Mouse (Mus musculus) heart, postnatal 10 days (tissue): ENCODE measurements at regions not wholly inside any gene's neighbourhood (a gene's known extent, or its start where the extent isn't known, plus 50 kb on each side); places are given as distances from the start of the nearest gene placed in this dataset.

Source experiments
- DNase-seq, 2 experiments: peaks; one replicate each; pipeline ENCODE4 v3.0.0; 2021
- intact Hi-C: fragments of 180-260 bp; cut with DNase I; formaldehyde crosslinking; loops from one replicate; pipeline ENCODE4 v1.15.1; 2025

DNA sequence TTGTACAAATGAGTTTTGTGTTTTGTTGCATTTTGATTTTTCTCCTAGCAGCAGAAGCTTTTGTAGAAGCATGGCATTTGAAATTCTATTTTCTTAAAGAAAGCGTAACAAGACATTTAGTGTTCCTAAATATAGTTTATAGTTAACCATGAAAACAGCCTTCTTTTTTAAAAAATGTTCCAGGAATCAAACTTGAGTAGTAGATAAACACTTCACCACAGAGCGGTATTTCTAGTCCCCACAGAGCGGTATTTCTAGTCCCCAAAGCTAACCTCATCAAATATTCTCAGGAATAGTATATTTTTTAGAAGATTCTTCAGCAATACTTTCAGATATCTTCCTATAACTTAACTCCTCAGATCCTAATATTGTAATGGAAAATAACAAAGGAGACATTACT is 2146.6 kb downstream of the 9330182O14Rik start:
- intact Hi-C loops: no loop called here
- no peak for DNase-seq

DNA sequence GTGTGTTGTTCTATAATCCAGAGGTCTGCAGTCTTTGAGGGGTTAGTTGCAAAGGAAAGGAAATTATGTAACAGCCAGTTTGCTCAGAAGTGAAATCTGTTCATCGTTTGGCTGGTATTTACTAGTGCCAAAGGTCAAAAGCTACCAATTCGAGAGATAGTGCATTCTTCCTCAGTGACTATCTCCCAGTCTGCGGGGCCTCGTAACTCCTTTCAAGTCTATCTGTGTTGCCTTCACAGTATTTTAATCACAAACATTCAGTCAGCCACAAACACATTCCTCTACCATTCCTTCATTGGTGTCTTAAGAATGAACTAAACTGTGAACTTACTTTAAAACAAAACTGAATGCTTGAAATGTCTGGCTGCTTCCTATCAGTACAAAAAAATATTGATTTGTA is 2162.2 kb downstream of the 9330182O14Rik start:
- intact Hi-C loops: no loop called here
- peak in 1 of 2 experiments; percentile 5 for DNase-seq

DNA sequence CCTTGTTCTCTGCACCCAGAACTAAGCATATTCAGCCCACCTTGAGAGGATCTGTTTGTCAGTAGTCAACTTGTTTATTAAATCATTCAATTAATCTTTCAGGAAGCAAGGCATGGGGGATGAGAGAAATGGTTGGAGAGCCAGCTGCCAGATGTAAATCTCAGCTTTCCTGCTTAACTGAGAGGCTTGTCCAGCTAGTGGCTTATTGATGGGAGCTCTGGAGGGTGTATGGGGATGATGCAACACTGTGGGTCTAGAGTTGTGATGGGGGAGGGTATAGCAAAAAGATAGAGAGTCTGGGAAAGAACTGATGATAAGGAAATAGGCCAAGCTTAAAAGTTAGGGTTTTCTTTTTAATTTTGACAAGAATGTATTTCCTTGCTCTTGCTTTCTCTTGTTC is 2163.3 kb downstream of the 9330182O14Rik start:
- intact Hi-C loops: no loop called here
- DNase-seq: peak in 1 of 2 experiments; percentile 1

DNA sequence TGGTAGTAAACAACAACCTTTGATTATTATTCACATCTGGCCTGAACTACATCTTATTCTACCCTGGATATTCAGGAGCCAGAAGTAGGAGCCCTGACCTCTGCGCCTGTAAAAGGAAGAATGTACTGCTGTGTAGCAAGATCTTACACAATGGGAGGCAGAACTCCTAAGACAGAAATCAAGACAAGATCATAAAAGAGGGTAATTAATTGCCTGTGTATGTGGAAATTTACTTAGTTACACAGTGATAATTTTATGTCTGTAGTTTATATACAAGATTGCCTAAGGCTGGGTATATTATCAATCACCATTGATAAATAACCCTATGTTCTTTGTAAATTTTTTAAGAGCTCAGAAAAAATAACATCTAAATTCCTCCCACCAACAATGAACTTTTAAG is 2167.8 kb downstream of the 9330182O14Rik start:
- intact Hi-C loops: no loop called here
- no peak for DNase-seq

DNA sequence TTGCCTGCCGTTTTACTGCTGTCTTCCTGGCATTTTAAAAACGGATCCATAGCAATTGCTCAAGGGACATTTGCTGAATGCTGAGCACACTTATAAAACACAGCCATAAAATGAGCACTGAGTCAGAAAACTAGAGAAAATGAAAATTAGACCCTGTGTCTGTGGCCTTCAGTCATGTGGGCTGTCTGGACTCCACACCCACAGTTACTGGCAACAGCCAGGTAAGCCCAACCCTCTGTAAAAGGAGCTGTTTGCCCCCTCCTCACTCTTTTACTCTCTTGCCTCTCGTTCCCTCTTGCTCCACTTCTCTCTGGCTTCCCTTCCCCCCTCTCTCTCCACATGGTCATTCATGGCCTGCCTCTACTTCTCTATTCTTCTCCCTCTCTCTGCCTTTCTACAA is 2169.9 kb downstream of the 9330182O14Rik start:
- intact Hi-C loops: no loop called here
- no peak for DNase-seq

DNA sequence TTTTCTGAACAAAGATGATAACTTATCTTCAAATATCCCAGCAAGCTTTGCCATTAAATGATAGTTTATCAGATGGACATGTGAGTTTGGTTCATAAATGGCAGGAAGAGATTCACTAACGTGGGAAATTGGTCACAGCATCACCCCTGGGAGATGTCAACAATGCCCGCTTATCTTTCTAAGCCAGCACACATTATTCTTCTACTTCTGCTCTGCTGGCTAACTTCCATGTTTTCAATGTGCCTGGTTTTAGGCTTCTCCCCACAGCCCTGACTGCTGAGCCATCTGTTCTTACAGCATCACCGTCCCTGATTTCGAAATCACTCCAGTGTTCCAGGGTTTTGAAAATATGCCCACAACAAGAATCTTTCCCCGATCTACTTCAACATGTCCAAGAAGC is 2175.4 kb downstream of the 9330182O14Rik start:
- intact Hi-C loops: no loop called here
- DNase-seq: no peak

DNA sequence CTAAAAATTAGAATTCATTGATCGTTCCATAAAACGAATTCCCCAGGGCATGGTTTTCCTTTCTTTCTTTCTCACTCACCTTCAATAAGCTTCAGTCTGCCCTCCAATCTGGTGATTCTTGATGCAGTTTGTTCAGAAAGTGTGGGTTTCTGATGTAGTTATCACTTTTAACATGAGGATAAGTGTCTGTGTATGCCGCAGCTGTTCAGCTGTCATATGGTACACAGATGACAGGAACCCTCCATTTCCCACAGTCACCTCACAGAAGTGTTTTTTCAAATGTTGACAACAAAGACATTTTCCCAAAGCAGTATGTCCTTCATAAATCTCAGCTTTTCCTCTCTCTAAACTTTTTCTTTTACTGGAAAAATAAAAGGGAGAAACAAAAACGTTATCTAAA is 2177.0 kb downstream of the 9330182O14Rik start:
- no peak for DNase-seq
- intact Hi-C loops: no loop called here

DNA sequence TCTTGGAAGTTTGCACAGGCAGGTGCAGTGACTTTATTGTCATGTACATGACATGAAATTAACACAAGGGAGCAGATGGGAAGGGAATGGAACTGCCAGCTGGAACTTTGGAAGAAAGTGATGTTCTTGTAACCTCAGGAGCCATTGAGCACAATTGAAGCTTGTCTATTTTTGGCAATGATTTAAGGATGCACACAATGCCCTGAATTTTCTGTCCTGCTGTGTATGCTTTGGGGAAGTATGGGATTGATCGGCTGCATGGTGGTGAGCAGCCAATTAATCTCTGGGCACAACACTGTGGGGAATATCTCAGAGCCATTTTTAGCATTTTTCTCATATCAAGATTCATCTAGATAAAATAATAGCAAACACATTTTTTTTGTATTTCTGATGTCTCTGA is 2186.2 kb downstream of the 9330182O14Rik start:
- intact Hi-C loops: no loop called here
- no peak for DNase-seq

DNA sequence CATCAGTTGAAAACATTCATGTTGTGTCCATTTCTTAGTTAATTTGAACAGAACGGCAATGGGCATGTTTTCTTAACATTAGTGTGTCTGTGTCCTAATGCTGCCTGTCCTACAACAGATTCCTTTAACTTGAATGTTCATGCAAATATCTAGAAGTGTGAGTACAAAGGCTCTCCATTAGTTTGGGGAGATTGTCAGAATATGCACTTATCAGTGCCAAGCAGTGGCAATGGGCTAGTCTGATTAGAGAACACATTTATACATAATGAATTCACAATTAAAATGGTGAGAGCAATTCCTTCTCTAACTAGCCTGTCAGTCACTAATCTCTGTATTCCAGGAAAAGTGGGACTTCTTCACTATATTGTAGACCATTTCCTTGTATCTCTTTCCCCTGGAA is 2188.8 kb downstream of the 9330182O14Rik start:
- no peak for DNase-seq
- intact Hi-C loops: no loop called here

DNA sequence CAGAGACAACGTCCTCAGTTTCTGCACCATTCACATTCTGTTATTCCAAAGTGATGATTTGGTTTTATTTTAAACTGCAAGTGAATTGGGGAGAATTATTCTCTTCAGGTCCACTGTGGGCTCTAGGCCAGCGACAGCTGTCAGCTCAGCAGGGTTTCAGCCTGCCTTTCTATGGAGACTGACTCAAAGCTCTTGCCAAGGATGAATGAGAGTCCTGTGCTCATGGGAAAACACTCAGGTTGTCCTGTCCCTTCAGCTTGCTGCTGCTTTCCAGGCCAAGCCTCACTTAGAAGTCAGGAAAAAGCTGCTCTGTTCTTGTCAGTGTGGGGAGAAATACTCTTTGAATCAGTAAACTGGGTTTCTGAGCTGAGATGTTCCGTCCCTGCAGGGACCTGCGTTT is 2191.1 kb downstream of the 9330182O14Rik start:
- intact Hi-C loops: no loop called here
- no peak for DNase-seq

DNA sequence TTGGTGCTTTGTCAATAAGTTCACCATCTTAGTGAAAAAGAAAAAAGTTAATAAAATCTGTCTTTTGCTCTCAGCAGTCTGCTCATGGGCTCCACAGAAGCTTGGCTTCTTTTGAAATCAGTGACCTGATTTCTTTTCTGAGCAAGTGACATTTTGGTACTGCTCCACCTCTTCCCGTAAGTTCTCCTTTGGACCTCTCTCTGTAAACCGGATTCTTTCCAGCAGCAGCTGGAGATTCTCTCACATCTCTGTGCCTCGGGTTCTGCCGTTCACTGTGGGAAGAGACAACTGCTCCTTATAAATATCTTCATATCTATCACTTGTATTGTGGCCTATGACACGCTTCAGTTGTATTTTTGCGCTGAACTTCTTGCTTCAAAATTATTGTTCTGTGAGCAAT is 2194.4 kb downstream of the 9330182O14Rik start:
- intact Hi-C loops: no loop called here
- DNase-seq: peak in 1 of 2 experiments; percentile 19

DNA sequence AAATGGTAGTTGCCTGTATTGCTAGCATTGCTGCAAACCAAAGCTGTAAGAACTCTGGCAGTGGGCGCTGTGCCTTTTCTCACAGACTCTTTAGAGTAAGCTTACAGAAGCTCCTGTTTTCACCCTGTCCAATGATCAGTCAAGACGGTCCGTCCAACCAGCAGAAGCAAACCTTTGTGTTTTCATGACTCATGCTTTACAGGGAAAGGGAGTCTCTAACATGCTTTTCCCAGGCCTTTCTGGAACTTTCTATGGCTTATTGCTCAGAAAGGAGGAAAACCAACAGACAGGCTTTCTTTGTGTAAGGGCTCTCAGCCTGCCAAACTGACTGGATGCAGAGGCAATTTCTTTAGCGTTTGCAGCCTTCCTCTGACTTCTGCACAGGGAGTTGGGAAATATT is 2195.6 kb downstream of the 9330182O14Rik start:
- intact Hi-C loops: no loop called here
- peak; percentile 16 for DNase-seq

DNA sequence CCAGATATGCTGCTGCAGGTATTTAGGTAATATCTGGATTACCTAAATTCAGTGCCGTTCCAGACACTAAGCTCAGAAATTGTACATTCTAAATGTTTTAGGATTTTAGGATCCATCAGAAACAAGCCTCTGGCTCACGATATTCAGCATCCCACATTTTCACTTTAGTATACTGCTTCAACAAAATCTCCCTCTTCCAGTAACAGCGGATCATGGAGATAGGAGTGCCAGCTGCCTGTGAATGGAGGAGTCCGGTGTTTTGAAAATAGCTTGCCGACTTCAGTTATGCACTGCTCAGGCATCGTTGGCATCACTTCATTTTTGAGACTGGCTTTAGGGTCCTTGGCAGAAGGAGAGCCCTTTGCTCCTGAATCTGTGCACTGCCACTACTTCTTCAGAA is 2199.5 kb downstream of the 9330182O14Rik start:
- DNase-seq: no peak
- intact Hi-C loops: no loop called here

DNA sequence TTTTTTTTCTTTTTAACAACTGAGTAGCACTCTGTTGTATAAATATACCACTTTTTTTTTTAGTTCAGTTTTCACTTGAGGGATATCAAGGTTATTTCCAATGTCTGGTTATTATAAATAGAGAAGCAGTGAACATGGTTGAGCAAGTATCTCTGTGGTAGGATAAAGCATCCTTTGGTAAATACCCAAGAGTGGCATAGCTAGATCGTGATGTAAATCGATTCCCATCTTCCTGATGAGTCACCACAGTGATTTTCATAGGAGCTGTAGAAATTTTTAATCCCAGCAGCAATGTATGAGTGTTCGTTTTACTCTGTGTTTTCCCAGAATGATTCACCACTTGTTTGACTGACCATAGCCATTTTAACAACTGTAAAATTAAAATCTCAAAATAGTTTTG is 2212.0 kb downstream of the 9330182O14Rik start:
- no peak for DNase-seq
- intact Hi-C loops: no loop called here

DNA sequence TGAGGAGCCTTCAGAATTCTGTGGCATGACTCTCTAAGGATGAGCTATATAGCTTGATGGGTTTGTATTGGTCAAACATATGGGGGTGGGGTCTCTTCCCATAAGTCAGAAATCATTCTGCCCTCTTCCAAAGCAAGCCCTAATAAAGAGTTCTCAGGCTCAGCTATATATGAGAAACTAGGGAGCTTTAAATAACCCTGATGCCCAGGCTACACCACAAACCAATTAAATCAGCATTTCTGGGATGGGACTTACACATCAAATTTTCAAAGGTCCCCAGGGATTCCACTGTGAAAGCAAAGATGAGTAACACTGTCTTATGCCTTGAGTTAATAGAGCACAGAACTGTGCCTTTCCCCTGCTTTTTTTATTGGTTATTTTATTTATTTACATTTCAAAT is 2227.7 kb downstream of the 9330182O14Rik start:
- intact Hi-C loops: no loop called here
- no peak for DNase-seq

DNA sequence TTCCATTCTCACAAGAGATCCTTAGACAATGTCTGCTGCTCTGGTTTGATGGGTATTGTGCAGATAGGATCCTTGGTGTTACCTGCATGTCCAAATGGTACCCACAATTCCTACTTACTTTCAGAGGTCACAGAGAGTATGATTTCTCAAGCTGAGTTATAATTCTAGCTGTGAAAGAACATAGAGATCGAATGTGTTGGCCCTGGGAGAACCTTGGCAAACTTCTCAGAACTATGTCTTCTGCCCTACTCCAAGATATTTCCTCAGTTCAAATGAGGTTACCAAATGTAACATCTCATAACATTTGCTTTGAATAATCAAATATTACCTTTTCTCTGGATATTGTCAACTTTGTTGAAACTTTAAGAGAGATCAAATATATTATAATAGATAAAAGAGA is 2230.8 kb downstream of the 9330182O14Rik start:
- intact Hi-C loops: no loop called here
- no peak for DNase-seq

DNA sequence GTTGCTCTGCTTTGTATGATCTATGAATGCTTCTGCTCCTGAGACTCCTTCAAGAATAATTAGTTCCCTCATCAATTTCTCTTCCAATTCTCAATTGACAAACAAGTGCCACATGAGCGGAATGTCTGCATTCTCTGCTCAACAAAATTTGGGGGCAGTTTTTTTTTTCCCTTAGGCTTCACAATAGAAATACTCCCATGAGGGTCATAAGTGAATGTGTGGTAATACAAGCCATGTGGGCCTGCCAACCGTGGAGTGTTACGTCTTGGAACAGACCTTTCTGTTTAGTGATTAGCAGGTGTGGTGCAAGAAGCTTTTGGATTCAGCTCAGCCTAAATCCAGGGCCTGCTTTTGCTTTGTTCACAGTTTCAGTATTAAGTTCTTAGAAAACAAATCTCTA is 2232.6 kb downstream of the 9330182O14Rik start:
- no peak for DNase-seq
- intact Hi-C loops: no loop called here

DNA sequence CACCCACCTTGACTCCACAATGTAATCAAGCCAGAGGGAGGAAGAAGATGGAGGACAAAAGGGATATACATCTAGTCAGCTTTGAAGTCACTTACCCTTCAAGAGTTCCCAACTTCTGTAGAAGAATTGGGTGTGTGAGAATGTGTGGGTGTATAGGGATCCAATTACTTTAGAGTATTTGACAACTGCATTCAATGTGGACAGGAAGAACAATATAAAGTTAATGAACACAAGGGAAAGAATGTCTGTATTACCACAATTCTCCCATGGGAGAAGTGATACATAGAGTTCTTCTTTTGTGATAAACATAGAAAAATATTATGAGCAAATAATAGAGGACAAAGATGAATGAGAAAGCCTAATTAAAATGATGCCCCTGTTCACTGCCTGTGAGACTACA is 2235.4 kb downstream of the 9330182O14Rik start:
- intact Hi-C loops: no loop called here
- DNase-seq: no peak

DNA sequence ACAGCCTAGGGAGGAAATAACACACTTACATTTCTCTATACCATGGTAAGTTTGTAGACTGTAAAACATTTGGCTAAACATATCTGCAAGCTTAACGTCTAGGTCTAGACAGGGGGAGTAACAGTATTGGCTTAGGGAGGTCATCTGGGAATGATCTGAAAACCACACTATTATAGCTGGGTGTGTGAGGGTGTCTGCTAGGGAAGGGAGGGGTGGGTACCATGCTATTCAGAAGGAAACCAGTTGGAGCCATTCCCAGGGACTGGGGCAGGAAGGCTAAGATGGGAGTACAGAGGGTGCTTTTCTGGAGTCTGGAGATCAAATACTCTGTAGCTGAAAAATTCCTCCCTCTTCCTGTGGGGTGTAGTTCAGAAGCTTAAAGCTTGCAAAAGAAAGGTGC is 2235.9 kb downstream of the 9330182O14Rik start:
- DNase-seq: no peak

DNA sequence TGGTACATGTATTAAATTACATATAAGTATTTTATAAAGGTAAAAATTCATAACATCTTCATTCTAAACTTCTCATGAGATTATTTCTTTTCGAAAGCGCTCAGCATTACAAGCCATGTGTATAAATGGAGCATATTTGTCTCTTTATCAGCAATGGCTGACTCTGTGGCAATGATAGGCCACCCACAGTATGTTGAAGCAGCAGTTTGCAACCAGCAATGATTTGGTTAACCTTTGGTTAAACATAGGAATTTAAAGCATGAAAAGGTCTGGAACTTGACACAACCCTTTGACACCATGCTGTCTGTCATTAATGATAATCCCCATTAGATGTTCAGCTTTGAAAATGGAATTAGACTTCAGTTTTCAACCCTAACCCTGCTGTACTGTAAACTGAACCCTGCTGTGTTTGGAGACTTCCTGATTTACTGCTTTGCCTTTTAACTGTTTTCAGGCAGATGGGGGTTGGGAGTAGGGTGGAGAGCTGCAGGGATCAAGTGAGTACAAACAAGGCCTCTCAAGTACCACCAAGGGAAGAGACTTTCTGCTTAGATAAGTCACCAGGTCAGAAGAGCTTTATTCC is 2238.6 kb downstream of the 9330182O14Rik start:
- intact Hi-C loops: no loop called here
- DNase-seq: no peak

More for the DNA sequence above, 2235.9 kb downstream of the 9330182O14Rik start:
- intact Hi-C loops: no loop called here
